Mouse (Mus musculus): Measurements from ENCODE around the gene Gm28308. TPM values are rescaled to one million over a fixed set of nuclear protein-coding genes. Genes with fewer than 3 reads are reported as not detected.

Gene Gm28308
- total RNA-seq, 2 experiments from 2014 or later, result not detected

DNA sequence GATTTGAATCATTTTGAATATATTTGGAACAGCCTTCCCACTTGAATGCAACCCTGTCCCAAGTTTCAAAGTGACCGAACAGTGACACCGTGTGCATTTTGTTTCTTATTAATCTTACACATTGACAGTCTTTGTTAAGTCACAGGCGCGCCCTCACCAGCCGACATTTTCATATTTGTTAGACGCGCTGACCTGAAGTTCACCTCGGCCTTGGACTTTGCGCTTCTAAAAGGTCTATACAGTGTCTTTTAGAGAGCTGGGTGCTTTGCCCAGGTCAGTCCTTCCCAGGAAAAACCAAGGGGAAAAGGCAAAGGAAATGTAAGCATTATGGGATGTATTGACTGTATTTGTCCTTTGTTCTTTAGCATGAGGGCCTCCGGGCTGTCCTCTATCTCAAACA, 18.4 kb downstream of the Gm28308 start:
- no peak overlapping the region for H3K4me3 ChIP-seq
- no peak overlapping the region for H3K27ac ChIP-seq
- intact Hi-C loops (cut with DNase I), result loop anchor here (5.0 kb wide), 1 partner anchor 322 kb away; no protein-coding TSS in a partner anchor
- no peak for DNase-seq (ENCODE audit: extremely low spot score in 1 of 2, low spot score in 2 of 2)
- TF ChIP-seq CTCF (IDR thresholded peaks at IDR 0.05), result no peak

DNA sequence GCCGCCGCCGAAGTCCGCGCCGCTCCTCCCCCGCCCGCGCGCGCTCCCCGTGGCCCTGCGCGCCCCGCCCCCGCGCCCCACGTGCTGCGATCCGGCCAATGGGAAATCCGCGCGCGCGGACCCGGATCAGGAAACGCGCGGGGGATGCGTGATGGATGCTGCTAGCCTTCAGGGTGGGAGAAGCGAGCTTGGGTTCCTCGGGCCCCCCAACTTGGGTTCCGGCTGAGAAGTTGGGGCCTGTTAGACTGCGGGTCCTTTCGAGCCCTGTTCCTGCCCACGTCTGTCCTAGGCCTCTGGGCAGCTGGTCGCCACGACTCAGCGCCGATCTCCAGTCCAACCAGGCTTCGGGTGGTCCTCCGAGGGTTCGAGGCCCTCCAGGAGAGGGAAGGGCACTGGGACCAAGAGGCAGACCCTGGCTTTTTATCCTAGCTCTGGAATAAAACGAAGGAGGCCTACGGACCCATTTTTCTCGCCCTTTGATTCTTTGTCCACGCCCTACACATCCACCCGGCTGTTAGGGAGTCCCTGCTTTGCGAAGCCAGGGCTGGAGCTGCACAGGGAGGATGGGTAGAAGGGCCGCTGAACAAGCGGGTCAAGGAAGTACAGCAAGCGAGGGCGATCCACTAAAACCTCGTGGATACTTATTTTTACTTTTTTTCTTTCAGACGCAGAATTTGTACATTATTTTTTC, 21.1 kb downstream of the Gm28308 start:
- intact Hi-C loops (cut with DNase I), result no loop called here
- Histone ChIP-seq H3K27ac (no peak overlapping the region), H3K4me3 (0 out of 2 replicates have a peak overlapping the region, but pooled peaks have one; percentile 15)
- DNase-seq (ENCODE audit: extremely low spot score in 1 of 2, low spot score in 2 of 2), result no peak
- TF ChIP-seq CTCF (IDR thresholded peaks at IDR 0.05), result no peak

DNA sequence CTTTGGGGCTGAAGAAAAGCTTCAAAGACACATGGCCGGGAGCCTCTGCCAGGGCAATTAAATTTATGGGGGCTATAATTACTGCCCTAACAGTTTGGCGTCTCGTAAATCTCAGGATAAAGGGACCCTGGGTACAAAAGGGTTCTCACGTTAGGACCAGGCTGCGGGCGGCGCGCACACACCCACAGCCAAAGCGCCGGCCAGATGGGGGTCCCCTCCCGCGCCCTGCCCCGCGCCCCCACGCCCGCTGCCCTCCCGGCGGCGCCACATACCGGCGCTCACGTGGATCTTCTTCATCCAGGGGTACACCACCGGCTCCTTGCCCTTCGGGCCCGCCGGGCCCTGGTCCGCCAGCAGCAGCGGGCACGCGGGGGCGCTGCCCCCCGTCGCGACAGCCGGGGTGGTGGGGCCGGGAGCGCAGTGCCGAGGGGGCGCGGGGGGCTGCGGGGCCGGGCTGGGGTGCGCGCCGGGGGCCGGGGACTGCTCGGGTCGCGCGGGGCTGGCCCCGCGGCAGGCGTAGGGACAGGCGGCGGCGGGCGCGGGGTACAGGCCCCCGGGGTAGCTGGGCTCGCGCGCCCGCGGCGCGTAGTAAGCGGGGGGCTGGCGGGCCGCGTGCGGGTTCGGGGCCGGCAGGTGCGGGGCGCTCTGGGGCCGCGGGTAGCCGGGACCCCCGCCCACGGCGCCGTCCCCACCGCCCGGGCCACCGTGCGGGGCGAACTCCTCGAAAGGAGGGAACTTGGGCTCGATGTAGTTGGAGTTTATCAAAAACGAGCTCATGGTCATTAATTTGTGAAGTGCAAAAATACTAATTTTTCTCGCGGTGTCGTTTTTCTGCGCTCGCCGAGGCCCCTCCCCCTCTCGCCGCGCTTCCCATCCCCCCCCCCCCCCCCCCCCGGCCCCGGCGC, 22.0 kb downstream of the Gm28308 start, which contains the start of gene Hoxa4:
Gene Hoxa4, minus strand, starts transcription at position 848 of the 905 bp plus-strand sequence.
- 0 out of 2 replicates have a peak within 1 kb of the TSS, but pooled peaks have one; percentile 15 for H3K4me3 ChIP-seq
- intact Hi-C loops (cut with DNase I), result loop anchor here (1.0 kb wide), 1 partner anchor 38 kb away; no protein-coding TSS in a partner anchor
- no peak for DNase-seq (ENCODE audit: extremely low spot score in 1 of 2, low spot score in 2 of 2)
- H3K27ac ChIP-seq, result no peak within 1 kb of the TSS
- TF ChIP-seq CTCF (IDR thresholded peaks at IDR 0.05), result no peak

DNA sequence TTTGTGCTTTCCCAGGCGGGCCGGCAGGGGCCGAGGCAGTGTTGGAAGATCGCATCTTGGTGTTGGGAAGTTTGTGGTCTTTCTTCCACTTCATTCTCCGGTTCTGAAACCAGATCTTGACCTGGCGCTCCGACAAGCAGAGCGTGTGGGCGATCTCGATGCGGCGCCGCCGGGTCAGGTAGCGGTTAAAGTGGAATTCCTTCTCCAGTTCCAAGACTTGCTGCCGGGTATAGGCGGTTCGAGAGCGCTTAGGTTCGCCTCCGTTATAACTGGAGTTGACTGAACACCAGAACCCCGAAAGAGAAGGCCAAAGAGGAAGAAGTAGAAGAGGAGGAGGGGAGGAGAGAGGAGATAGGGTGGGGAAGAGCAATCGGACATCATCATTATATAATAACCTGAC, 22.7 kb downstream of the Gm28308 start:
- DNase-seq (ENCODE audit: extremely low spot score in 1 of 2, low spot score in 2 of 2), result no peak
- Histone ChIP-seq H3K27ac (no peak overlapping the region), H3K4me3 (no peak overlapping the region)
- intact Hi-C loops (cut with DNase I), result loop anchor here (1.0 kb wide), 1 partner anchor 37 kb away; no protein-coding TSS in a partner anchor
- TF ChIP-seq CTCF (IDR thresholded peaks at IDR 0.05), result no peak

DNA sequence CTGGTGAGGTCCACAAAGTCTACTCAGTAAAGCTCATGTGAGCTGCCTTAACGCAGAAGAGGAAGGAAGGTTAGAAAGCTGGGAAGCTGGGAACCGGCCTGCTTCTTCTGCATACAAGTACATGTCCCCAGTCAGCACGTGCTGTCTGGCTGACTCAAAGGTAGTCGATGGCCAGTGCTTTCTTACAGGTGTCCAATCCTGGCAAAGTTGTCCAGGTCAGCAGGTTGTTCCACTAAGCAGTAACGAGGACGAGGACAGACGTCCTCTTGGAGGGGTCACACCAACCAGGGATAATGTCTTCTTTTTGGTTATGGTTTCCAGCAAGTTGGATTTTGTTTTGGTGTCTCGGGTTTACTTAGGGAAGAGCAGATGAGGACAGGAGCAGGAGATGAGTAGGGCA, 23.2 kb downstream of the Gm28308 start:
- H3K4me3 ChIP-seq, result no peak overlapping the region
- no peak for TF ChIP-seq CTCF (IDR thresholded peaks at IDR 0.05)
- H3K27ac ChIP-seq, result no peak overlapping the region
- DNase-seq (ENCODE audit: extremely low spot score in 1 of 2, low spot score in 2 of 2), result no peak
- intact Hi-C loops (cut with DNase I), result loop anchor here (1.0 kb wide), 1 partner anchor 37 kb away; no protein-coding TSS in a partner anchor

DNA sequence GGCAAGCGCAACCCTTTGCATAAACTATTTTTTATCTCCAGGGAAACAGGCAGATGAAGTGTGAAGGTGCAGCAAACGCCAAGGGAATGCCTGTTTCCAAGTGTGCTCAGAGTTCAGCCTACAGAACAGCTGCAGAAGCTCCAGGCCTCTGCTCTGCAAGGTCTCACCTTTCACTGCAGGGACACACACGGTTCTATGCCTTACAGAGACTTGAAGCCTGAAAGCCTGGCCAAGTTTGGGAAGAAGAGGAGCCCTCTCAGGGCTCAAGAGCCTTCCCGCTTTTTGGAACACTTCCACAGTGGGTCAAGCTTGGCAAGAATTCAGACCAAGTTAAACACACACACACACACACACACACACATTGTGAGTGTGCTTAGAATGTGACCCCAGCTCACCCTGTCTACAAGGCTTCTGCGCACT, 24.0 kb downstream of the Gm28308 start:
- DNase-seq (ENCODE audit: extremely low spot score in 1 of 2, low spot score in 2 of 2), result no peak
- H3K27ac ChIP-seq, result no peak overlapping the region
- no peak for TF ChIP-seq CTCF (IDR thresholded peaks at IDR 0.05)
- no peak overlapping the region for H3K4me3 ChIP-seq
- intact Hi-C loops (cut with DNase I), result no loop called here

DNA sequence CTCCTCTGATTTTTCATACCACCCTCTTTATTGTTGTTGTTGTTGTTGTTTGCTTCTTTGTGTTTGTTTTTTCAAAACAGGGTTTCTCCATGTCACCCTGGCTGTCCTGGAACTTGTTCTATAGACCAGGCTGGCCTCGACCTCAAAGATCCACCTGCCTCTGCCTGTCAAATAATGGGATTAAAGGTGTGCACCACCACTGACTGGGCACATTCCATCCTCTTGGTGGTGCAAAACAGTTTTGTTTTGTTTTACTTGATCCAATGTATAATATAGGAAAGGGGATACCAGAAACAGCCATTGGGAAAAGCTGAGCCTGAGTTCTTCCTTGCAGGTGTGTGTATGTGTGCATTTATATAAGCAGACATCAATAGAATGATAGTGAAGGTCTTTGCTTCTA, 26.6 kb downstream of the Gm28308 start:
- DNase-seq (ENCODE audit: extremely low spot score in 1 of 2, low spot score in 2 of 2), result no peak
- TF ChIP-seq CTCF (IDR thresholded peaks at IDR 0.05), result no peak
- no peak overlapping the region for H3K4me3 ChIP-seq
- intact Hi-C loops (cut with DNase I), result no loop called here
- no peak overlapping the region for H3K27ac ChIP-seq

DNA sequence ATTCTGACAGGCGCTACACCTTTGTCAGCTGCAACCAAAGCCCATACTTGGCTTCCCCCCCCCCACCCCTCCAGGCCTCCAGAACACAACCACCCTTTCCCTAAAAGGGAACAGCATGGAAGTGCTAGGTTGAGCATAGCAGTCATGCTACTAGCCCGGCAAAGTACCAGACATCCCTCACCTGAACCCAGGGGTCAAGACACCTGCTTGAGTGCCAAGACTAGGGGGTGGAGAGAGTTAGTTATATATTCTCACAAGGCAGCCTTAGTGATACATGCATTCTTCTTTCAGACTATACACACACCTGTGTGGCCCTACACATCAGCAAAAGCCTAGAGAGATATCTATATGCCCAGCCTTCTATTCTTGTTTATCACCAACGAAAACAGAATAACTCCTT, 27.3 kb downstream of the Gm28308 start:
- no peak overlapping the region for H3K27ac ChIP-seq
- no peak for DNase-seq (ENCODE audit: extremely low spot score in 1 of 2, low spot score in 2 of 2)
- no peak for TF ChIP-seq CTCF (IDR thresholded peaks at IDR 0.05)
- intact Hi-C loops (cut with DNase I), result no loop called here
- H3K4me3 ChIP-seq, result no peak overlapping the region

DNA sequence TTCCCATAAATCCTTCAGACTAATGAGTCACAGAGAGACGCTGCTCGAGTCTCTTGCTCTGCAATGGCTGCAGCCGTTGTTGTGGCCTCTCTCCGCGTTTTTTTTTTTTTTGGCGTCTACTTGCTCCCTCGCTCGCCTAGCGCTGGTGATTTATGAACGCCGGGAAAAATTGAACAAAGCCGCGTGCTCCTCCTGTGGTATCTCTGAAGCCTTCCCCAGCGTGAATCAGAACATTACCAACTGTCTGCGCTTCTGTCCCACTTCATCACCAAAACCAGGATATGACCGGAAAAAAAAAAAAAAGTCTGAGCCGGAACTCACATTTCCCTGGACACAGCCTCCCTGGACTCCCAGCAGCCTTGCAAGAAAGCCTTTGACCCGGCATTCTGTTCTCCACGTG, 27.9 kb downstream of the Gm28308 start:
- intact Hi-C loops (cut with DNase I), result no loop called here
- DNase-seq (ENCODE audit: extremely low spot score in 1 of 2, low spot score in 2 of 2), result no peak
- TF ChIP-seq CTCF (IDR thresholded peaks at IDR 0.05), result no peak
- Histone ChIP-seq H3K27ac (no peak overlapping the region), H3K4me3 (no peak overlapping the region)

DNA sequence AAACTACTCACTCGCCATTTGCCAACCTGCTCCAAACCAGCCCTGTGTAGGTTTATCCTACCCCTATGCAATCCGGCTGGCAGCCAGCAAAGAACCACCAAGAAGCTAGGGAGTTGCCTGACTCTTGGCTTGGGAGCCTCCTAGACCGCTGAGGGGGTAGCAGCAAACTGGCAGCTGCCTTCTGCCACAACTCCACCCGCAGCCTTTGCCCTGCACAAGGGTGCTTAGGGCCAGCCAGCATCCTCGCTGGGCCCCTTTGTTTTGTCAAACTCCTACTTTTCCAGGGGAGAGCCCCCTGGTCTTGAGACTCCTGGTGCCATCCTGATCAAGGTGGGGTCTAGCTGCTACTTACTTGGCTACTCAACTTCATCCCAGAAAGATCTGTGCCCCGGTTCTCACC, 28.5 kb downstream of the Gm28308 start:
- DNase-seq (ENCODE audit: extremely low spot score in 1 of 2, low spot score in 2 of 2), result no peak
- H3K27ac ChIP-seq, result no peak overlapping the region
- TF ChIP-seq CTCF (IDR thresholded peaks at IDR 0.05), result no peak
- H3K4me3 ChIP-seq, result no peak overlapping the region
- intact Hi-C loops (cut with DNase I), result no loop called here

DNA sequence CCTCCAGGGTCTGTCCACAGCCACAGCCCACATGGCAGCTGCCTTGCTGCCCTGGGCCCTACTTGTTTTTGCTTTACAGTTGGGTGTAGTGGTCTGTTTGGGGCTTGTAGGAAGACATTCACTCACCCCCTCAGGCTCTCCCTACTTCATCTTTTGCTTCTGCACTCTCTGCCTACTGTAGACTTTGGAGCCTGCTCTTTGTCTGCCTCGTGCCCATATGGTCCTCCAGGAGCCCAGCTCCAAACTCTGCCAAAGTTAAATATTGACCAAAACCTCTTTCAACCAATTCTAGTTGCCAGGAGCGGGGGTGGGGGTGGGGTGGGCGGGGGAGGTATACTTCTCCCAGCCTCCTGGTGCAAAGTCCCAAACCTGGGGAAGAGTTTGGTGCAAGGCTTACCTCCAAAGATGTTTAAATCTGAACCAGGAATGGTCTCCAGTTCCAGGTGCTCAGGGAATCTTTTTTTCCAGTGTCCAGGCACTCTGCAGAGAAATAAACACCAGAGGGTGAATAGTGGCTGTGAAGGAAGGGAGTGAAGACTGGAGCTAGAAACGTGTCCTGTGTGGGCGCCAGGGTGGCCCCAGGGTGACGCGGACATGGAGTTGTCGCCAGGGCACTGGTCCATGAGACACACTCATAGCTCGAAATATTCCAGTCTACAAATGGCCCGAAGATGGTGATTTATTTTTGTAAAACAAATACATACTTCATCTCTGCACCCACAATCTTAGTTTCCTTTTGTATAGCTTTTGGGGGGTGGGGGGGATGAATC, 29.6 kb downstream of the Gm28308 start:
- Histone ChIP-seq H3K4me3 (no peak overlapping the region), H3K27ac (no peak overlapping the region)

More for the DNA sequence above, 29.6 kb downstream of the Gm28308 start:
- intact Hi-C loops (cut with DNase I), result no loop called here
- no peak for TF ChIP-seq CTCF (IDR thresholded peaks at IDR 0.05)
- no peak for DNase-seq (ENCODE audit: extremely low spot score in 1 of 2, low spot score in 2 of 2)

All from left cerebral cortex, adult 2 months (tissue).